Mouse (Mus musculus) heart, postnatal 10 days (tissue): ENCODE results near the gene Tmem231. TPM values are rescaled to one million over a fixed set of nuclear protein-coding genes. Genes with fewer than 3 reads are reported as not detected.

Experiments used
- DNase-seq, 2 experiments: peaks; one replicate each; pipeline ENCODE4 v3.0.0; 2021
- intact Hi-C: fragments of 180-260 bp; cut with DNase I; formaldehyde crosslinking; loops from one replicate; pipeline ENCODE4 v1.15.1; 2025
- total RNA-seq, 2 experiments: library from RNA; stranded (reverse); gene quantifications; 2 replicates each; pipeline ENCODE4 v1.2.3; 2021

Tmem231 gene
- total RNA-seq, 2 experiments from 2014 or later, result 1.5 to 2.3 TPM

DNA sequence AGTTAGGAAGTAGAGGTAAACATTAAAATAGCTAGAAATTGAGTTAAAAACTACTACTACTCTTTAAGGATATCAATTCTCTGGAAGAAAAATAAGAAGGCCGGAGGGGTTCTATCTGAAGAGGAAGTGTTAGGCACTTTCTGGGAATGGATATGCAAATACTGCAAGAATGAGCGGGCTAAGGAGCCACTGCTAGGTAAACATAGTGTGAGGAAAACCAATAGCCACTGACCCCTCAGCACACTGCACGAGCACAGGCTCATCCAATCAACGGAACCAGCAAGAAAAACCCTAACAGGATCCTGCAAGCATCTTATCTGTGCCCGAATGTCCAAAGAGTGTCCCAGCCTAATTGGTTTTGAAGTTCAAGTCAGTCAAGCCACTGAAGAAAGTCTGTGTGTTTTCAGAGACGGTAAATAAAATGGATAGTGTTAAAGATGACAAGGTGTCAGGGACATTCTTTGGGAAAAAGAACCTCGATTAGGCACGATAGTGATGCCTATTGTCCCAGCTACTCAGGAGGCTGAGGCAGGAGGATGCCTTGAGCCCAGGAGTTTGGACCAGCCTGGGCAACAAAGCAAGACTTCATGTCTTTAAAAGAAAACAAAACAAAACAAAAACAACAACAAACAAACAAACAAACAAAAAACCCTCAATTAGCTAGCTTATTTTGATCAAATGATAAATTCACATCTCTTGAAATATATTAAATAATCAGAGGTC is 68.4 kb downstream of the Tmem231 start:
- intact Hi-C loops, result no loop called here
- no peak for DNase-seq

DNA sequence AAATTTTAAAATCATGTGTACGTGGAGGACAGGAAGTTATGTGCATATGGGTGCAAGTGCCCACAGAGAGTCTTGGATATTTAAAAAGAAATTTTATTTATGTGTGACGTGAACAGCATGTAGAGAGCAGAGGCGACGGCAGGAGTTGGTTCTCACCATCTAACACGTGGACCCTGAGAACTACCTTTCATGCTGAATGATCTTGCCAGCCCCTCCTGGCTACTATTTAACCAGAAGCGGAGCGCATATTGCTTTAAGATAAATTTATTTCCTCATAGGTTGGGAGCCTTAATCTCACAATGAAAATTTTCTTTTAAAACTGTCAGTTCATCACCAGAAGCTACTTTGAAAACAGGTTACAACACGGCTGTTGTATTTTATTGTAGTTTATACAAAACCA is 69.0 kb downstream of the Tmem231 start:
- DNase-seq, result no peak

DNA sequence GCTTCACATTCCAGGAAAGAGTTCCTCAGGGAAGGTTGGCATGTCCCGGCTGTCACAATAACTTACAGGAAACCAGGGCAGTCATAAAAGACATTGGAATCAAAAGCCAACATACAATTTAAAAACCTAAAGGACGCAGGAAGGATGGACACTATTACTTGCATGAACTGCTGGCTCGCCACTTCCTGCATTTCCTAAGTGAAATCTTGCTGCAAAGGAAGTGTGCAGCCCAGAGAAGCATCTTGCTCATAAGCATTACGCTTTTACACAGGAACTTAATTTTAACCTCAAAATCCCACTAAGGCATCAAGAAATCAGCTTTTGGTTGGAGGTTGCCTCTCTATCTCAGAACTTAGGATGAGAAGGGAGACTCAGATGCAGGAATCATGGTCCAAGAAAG is 70.4 kb downstream of the Tmem231 start:
- intact Hi-C loops, result no loop called here
- DNase-seq, result no peak

More for the DNA sequence above, 69.0 kb downstream of the Tmem231 start:
- intact Hi-C loops, result no loop called here

Other genes with a start within 250 kb of the Tmem231 start
- gene Ctrb1, start 242.9 kb downstream of the Tmem231 start, total RNA-seq, result under 1 TPM in 1 of 2 experiments, not detected in 1; 0.40 TPM
- gene Bcar1, start 190.1 kb downstream of the Tmem231 start, total RNA-seq, result 10 to 100 TPM; 48.0 to 54.2 TPM
- 10 to 100 TPM; 43.7 to 53.7 TPM for gene Cfdp1, start 79.6 kb downstream of the Tmem231 start, total RNA-seq
- gene Tmem170, start 57.1 kb downstream of the Tmem231 start, total RNA-seq, result 1 to 10 TPM; 2.7 to 3.4 TPM
- not detected for gene Chst5, start 23.4 kb downstream of the Tmem231 start, total RNA-seq
- gene Gabarapl2, start 6.8 kb upstream of the Tmem231 start, total RNA-seq, result 100 to 1,000 TPM; 121 to 124 TPM
- gene Adat1, start 58.4 kb upstream of the Tmem231 start, total RNA-seq, result 1 to 10 TPM; 1.7 to 2.1 TPM
- 10 to 100 TPM; 91.1 to 95.3 TPM for gene Kars, start 77.4 kb upstream of the Tmem231 start, total RNA-seq
- gene Terf2ip, start 77.5 kb upstream of the Tmem231 start, total RNA-seq, result 10 to 100 TPM; 12.8 to 13.6 TPM
- gene Gm6793, start 81.2 kb upstream of the Tmem231 start, total RNA-seq, result under 1 TPM in 1 of 2 experiments, not detected in 1; 0.17 TPM